Mouse (Mus musculus) forebrain, embryonic 15.5 days (tissue): ENCODE measurements around the gene Bach2. TPM values are rescaled to one million over a fixed set of nuclear protein-coding genes. Genes with fewer than 3 reads are reported as not detected.
A peak's percentile ranks its signal among the peaks of the same experiment; 100 is the strongest.

ENCODE experiments used
- ATAC-seq: fragments of 200-750 bp; cut with Nextera tagmentation; replicated peaks from 2 replicates; pipeline ENCODE4 v1.8.0; 2017; ENCODE audit warnings: mild to moderate bottlenecking, moderate TSS enrichment, moderate library complexity
- H3K27ac ChIP-seq: fragments of 300-500 bp; sonication (generic); replicated peaks from 2 replicates; pipeline ENCODE4 v1.5.1; 2015; ENCODE audit warnings: mild to moderate bottlenecking, inconsistent platforms
- H3K27me3 ChIP-seq: fragments of 300-500 bp; sonication (generic); 2 replicates; pipeline ENCODE4 v1.6.1; 2015; ENCODE audit warnings: inconsistent platforms
- H3K36me3 ChIP-seq: fragments of 300-500 bp; sonication (generic); 2 replicates; pipeline ENCODE4 v1.6.1; 2015; ENCODE audit warnings: mild to moderate bottlenecking, inconsistent platforms
- H3K4me1 ChIP-seq: fragments of 300-500 bp; sonication (generic); 2 replicates; pipeline ENCODE4 v1.6.1; 2015; ENCODE audit warnings: inconsistent platforms
- H3K4me2 ChIP-seq: fragments of 300-500 bp; sonication (generic); replicated peaks from 2 replicates; pipeline ENCODE4 v1.6.1; 2015; ENCODE audit warnings: mild to moderate bottlenecking, inconsistent platforms
- H3K4me3 ChIP-seq: fragments of 300-500 bp; sonication (generic); 2 replicates; pipeline ENCODE4 v1.5.1; 2015; ENCODE audit warnings: mild to moderate bottlenecking, inconsistent platforms
- H3K9ac ChIP-seq: fragments of 300-500 bp; sonication (generic); replicated peaks from 2 replicates; pipeline ENCODE4 v1.6.1; 2015; ENCODE audit warnings: mild to moderate bottlenecking, inconsistent platforms
- H3K9me3 ChIP-seq: fragments of 300-500 bp; sonication (generic); 2 replicates; pipeline ENCODE4 v1.6.1; 2016; ENCODE audit warnings: inconsistent platforms
- WGBS: fragments of 180-500 bp; shearing (Covaris S2); methylation state at CpG from one replicate; pipeline ENCODE4 v1.1.7; 2015; ENCODE audit warnings: mixed read lengths; 5-methylcytosine and 5-hydroxymethylcytosine counted together
- polyA plus RNA-seq: library from polyadenylated mRNA; unstranded; fragments of >200 nt; fragmentation: Nextera tagmentation; extraction: Ambion mirVana; gene quantifications from 2 replicates; pipeline ENCODE4 v1.2.1, GENCODE M21; 2015

Gene Bach2
- polyA plus RNA-seq, 1 experiment from 2014 or later = 34.9 TPM

GRCm38 (mm10) chr4:32506306-32506808 lies 267.8 kb downstream of the Bach2 start:
- Histone ChIP-seq H3K4me1 (peaks cover 47% of the 10 kb centered on the region), H3K4me2 (no peak overlapping the region), H3K27ac (peak overlapping the region; percentile 84; the same call in 1 of the 2 replicates), H3K36me3 (peaks cover 14% of the 10 kb centered on the region), H3K27me3 (no peaks in the 10 kb centered on the region), H3K9ac (no peak overlapping the region), H3K4me3 (no peak overlapping the region), H3K9me3 (no peaks in the 10 kb centered on the region)
- WGBS = 80% methylated on average over 7 of the region's 7 CpGs
- no peak for ATAC-seq

GRCm38 (mm10) chr4:32507041-32507440 lies 268.4 kb downstream of the Bach2 start:
- Histone ChIP-seq H3K4me3 (no peak overlapping the region), H3K27ac (peak overlapping the region; percentile 84; the same call in 1 of the 2 replicates), H3K4me1 (peaks cover 49% of the 10 kb centered on the region), H3K4me2 (no peak overlapping the region), H3K36me3 (peaks cover 11% of the 10 kb centered on the region), H3K27me3 (no peaks in the 10 kb centered on the region), H3K9me3 (no peaks in the 10 kb centered on the region), H3K9ac (no peak overlapping the region)
- no peak for ATAC-seq
- 56% methylated on average over 6 of the region's 6 CpGs for WGBS

GRCm38 (mm10) chr4:32508572-32508971 lies 270.0 kb downstream of the Bach2 start:
- no peaks in the 10 kb centered on the region for H3K9me3 ChIP-seq
- 4% methylated on average over 2 of the region's 2 CpGs for WGBS
- no peaks in the 10 kb centered on the region for H3K27me3 ChIP-seq
- H3K36me3 ChIP-seq = 0 out of 2 replicates have a peak, but pooled peaks cover 1% of the 10 kb centered on the region
- H3K4me1 ChIP-seq = peaks cover 49% of the 10 kb centered on the region
- peak; percentile 65 for ATAC-seq
- H3K27ac ChIP-seq = peak overlapping the region; percentile 84
- peak overlapping the region; percentile 17; the same call in 1 of the 2 replicates for H3K4me2 ChIP-seq
- no peak overlapping the region for H3K4me3 ChIP-seq
- no peak overlapping the region; the same call in 1 of the 2 replicates for H3K9ac ChIP-seq

- Histone ChIP-seq H3K27ac (peak overlapping the region; percentile 84), H3K9me3 (no peaks in the 10 kb centered on the region), H3K4me2 (peak overlapping the region; percentile 17), H3K4me3 (no peak overlapping the region), H3K27me3 (no peaks in the 10 kb centered on the region), H3K4me1 (peaks cover 49% of the 10 kb centered on the region), H3K9ac (no peak overlapping the region), H3K36me3 (no peaks in the 10 kb centered on the region)
- 5% methylated on average over 8 of the region's 8 CpGs for WGBS
- ATAC-seq = peak; percentile 55; the same call in 1 of the 2 replicates
Measured at GRCm38 (mm10) chr4:32508996-32509395, 270.4 kb downstream of the Bach2 start.

- WGBS = 12% methylated on average over 9 of the region's 9 CpGs
- no peaks in the 10 kb centered on the region for H3K36me3 ChIP-seq
- H3K27ac ChIP-seq = peak overlapping the region; percentile 58
- H3K4me2 ChIP-seq = no peak overlapping the region
- H3K27me3 ChIP-seq = no peaks in the 10 kb centered on the region
- peaks cover 49% of the 10 kb centered on the region for H3K4me1 ChIP-seq
- no peak overlapping the region for H3K4me3 ChIP-seq
- no peak overlapping the region for H3K9ac ChIP-seq
- ATAC-seq = peak; percentile 47
- H3K9me3 ChIP-seq = no peaks in the 10 kb centered on the region
Measured at GRCm38 (mm10) chr4:32509832-32510612, 271.4 kb downstream of the Bach2 start.

- H3K9ac ChIP-seq = no peak overlapping the region
- H3K4me1 ChIP-seq = peaks cover 53% of the 10 kb centered on the region
- no peaks in the 10 kb centered on the region for H3K36me3 ChIP-seq
- H3K9me3 ChIP-seq = no peaks in the 10 kb centered on the region
- ATAC-seq = no peak; the same call in 1 of the 2 replicates
- 39% methylated on average over 7 of the region's 7 CpGs for WGBS
- no peak overlapping the region for H3K4me3 ChIP-seq
- H3K27me3 ChIP-seq = no peaks in the 10 kb centered on the region
- H3K27ac ChIP-seq = peak overlapping the region; percentile 58; the same call in 1 of the 2 replicates
- no peak overlapping the region for H3K4me2 ChIP-seq
Measured at GRCm38 (mm10) chr4:32510940-32511339, 272.3 kb downstream of the Bach2 start.

- no peaks in the 10 kb centered on the region for H3K36me3 ChIP-seq
- no peak overlapping the region for H3K4me3 ChIP-seq
- ATAC-seq = no peak
- H3K4me1 ChIP-seq = peaks cover 46% of the 10 kb centered on the region
- no peaks in the 10 kb centered on the region for H3K9me3 ChIP-seq
- H3K9ac ChIP-seq = no peak overlapping the region
- 0 out of 2 replicates have a peak overlapping the region, but pooled peaks have one; percentile 51 for H3K27ac ChIP-seq
- no peaks in the 10 kb centered on the region for H3K27me3 ChIP-seq
- 86% methylated on average over 8 of the region's 8 CpGs for WGBS
- no peak overlapping the region for H3K4me2 ChIP-seq
Measured at GRCm38 (mm10) chr4:32516126-32516525, 277.5 kb downstream of the Bach2 start.

- Histone ChIP-seq H3K36me3 (no peaks in the 10 kb centered on the region), H3K27me3 (no peaks in the 10 kb centered on the region), H3K27ac (peak overlapping the region; percentile 58), H3K4me1 (peaks cover 57% of the 10 kb centered on the region), H3K4me2 (no peak overlapping the region), H3K4me3 (no peak overlapping the region), H3K9me3 (no peaks in the 10 kb centered on the region), H3K9ac (no peak overlapping the region)
- WGBS = 19% methylated on average over 6 of the region's 6 CpGs
- peak; percentile 60 for ATAC-seq
Measured at GRCm38 (mm10) chr4:32518842-32519578, 280.4 kb downstream of the Bach2 start.

GRCm38 (mm10) chr4:32520628-32521360 lies 282.2 kb downstream of the Bach2 start:
- H3K4me3 ChIP-seq = no peak overlapping the region
- 20% methylated on average over 18 of the region's 18 CpGs for WGBS
- ATAC-seq = no peak

GRCm38 (mm10) chr4:32521361-32521740 lies 282.7 kb downstream of the Bach2 start:
- Histone ChIP-seq H3K27me3 (no peaks in the 10 kb centered on the region), H3K27ac (no peak overlapping the region), H3K4me1 (peaks cover 64% of the 10 kb centered on the region), H3K9me3 (no peaks in the 10 kb centered on the region), H3K4me2 (no peak overlapping the region), H3K36me3 (no peaks in the 10 kb centered on the region), H3K4me3 (no peak overlapping the region), H3K9ac (no peak overlapping the region)
- WGBS = 53% methylated on average over 6 of the region's 6 CpGs
- ATAC-seq = no peak

More at GRCm38 (mm10) chr4:32520628-32521360, 282.2 kb downstream of the Bach2 start:
- H3K9ac ChIP-seq = no peak overlapping the region
- no peak overlapping the region for H3K27ac ChIP-seq
- no peaks in the 10 kb centered on the region for H3K27me3 ChIP-seq
- no peaks in the 10 kb centered on the region for H3K36me3 ChIP-seq
- peaks cover 60% of the 10 kb centered on the region for H3K4me1 ChIP-seq
- H3K9me3 ChIP-seq = no peaks in the 10 kb centered on the region
- no peak overlapping the region for H3K4me2 ChIP-seq

- no peaks in the 10 kb centered on the region for H3K9me3 ChIP-seq
- 0 out of 2 replicates have a peak overlapping the region, but pooled peaks have one; percentile 11 for H3K27ac ChIP-seq
- H3K4me2 ChIP-seq = no peak overlapping the region
- no peak for ATAC-seq
- no peak overlapping the region for H3K9ac ChIP-seq
- H3K27me3 ChIP-seq = no peaks in the 10 kb centered on the region
- H3K4me1 ChIP-seq = peaks cover 69% of the 10 kb centered on the region
- WGBS = 48% methylated on average over 2 of the region's 2 CpGs
- H3K4me3 ChIP-seq = no peak overlapping the region
- H3K36me3 ChIP-seq = no peaks in the 10 kb centered on the region
Measured at GRCm38 (mm10) chr4:32522013-32522412, 283.4 kb downstream of the Bach2 start.
